Mouse (Mus musculus): Measurements from ENCODE around the gene Olfm3.

GRCm38 (mm10) chr3:114908846-114909245 lies 5.0 kb downstream of the Olfm3 start:
- TF ChIP-seq CTCF (IDR thresholded peaks at IDR 0.05; ENCODE audit: borderline replicate concordance, insufficient read depth, low read length) (no peak), POLR2A (IDR thresholded peaks at IDR 0.05; ENCODE audit: low read depth, low read length) (no peak)

Measured in embryonic fibroblast, embryonic 13.5 days (primary cell).